12 mouse cellular contexts compared by ENCODE assay signal in genomic region chr11:114336839-114337484, GRCm38 (mm10).
DNase-seq lines count a peak whose midpoint lies in the region; ATAC-seq lines count a peak whose summit lies in the region.
"Had no signal": no experiment of that assay in that cellular context is flagged by ENCODE, and none has a peak within 500 bp of the region (broad histone marks: within the 10 kb centered on the region; RNA-seq: fewer than 3 reads in every experiment).

No protein-coding gene starts in this region.

- peaks cover 19% of the 10 kb centered on the region for H3K4me1 ChIP-seq in hindbrain, embryonic 10.5 days (replicated peaks)
- no peaks in the 10 kb centered on the region for H3K4me1 ChIP-seq in hindbrain, embryonic 11.5 days (replicated peaks; ENCODE audit: control insufficient read depth, insufficient read depth, low read length)
- H3K4me1 ChIP-seq in forebrain, embryonic 14.5 days (ENCODE audit: control insufficient read depth, insufficient read depth, low read length) = peaks cover 21% of the 10 kb centered on the region
- H3K4me1 ChIP-seq in liver, embryonic 11.5 days (replicated peaks; ENCODE audit: control insufficient read depth, insufficient read depth, low read length) = no peaks in the 10 kb centered on the region
- H3K4me1 ChIP-seq: heart, embryonic 15.5 days had no signal

- no peaks in the 10 kb centered on the region for H3K9me3 ChIP-seq in hindbrain, embryonic 10.5 days
- no peaks in the 10 kb centered on the region for H3K9me3 ChIP-seq in hindbrain, embryonic 11.5 days (ENCODE audit: control insufficient read depth, low read length)
- H3K9me3 ChIP-seq in forebrain, embryonic 14.5 days (replicated peaks; ENCODE audit: control insufficient read depth, low read length) = no peaks in the 10 kb centered on the region
- H3K9me3 ChIP-seq in liver, embryonic 11.5 days (ENCODE audit: control insufficient read depth, low read length) = no peaks in the 10 kb centered on the region
- H3K9me3 ChIP-seq: heart, embryonic 15.5 days had no signal

- H3K36me3 ChIP-seq in hindbrain, embryonic 10.5 days = no peaks in the 10 kb centered on the region
- no peaks in the 10 kb centered on the region for H3K36me3 ChIP-seq in hindbrain, embryonic 11.5 days (ENCODE audit: control insufficient read depth, insufficient read depth, low read length)
- no peaks in the 10 kb centered on the region for H3K36me3 ChIP-seq in forebrain, embryonic 14.5 days (ENCODE audit: control insufficient read depth, insufficient read depth, low read length)
- H3K36me3 ChIP-seq in liver, embryonic 11.5 days (ENCODE audit: control insufficient read depth, insufficient read depth, low read length) = no peaks in the 10 kb centered on the region
- H3K36me3 ChIP-seq: heart, embryonic 15.5 days had no signal

- ATAC-seq in hindbrain, embryonic 11.5 days (ENCODE audit: low FRiP score) = no peak
- peak; percentile 43 for ATAC-seq in forebrain, embryonic 14.5 days
- ATAC-seq in liver, embryonic 11.5 days (replicated peaks; ENCODE audit: low FRiP score) = no peak

- WGBS in hindbrain, embryonic 10.5 days = 66% methylated on average over 12 of the region's 12 CpGs
- 63% methylated on average over 12 of the region's 12 CpGs for WGBS in hindbrain, embryonic 11.5 days
- WGBS in forebrain, embryonic 14.5 days = 11% methylated on average over 12 of the region's 12 CpGs
- 82% methylated on average over 12 of the region's 12 CpGs for WGBS in liver, embryonic 11.5 days

- peak overlapping the region; percentile 45 for H3K27ac ChIP-seq in hindbrain, embryonic 10.5 days
- no peak overlapping the region for H3K27ac ChIP-seq in hindbrain, embryonic 11.5 days (ENCODE audit: low read depth, low read length)
- H3K27ac ChIP-seq in forebrain, embryonic 14.5 days (ENCODE audit: low read depth, low read length) = peak overlapping the region; percentile 64; the same call in 1 of the 2 replicates
- no peak overlapping the region for H3K27ac ChIP-seq in liver, embryonic 11.5 days (ENCODE audit: low read depth, low read length)
- H3K27ac ChIP-seq: heart, embryonic 15.5 days; left cerebral cortex, adult 2 months had no signal

- H3K9ac ChIP-seq in hindbrain, embryonic 11.5 days (ENCODE audit: low read depth, low read length) = no peak overlapping the region
- H3K9ac ChIP-seq in forebrain, embryonic 14.5 days (ENCODE audit: low read length) = no peak overlapping the region
- no peak overlapping the region for H3K9ac ChIP-seq in liver, embryonic 11.5 days (ENCODE audit: low read depth, low read length)
- H3K9ac ChIP-seq: heart, embryonic 15.5 days had no signal

- H3K27me3 ChIP-seq in hindbrain, embryonic 10.5 days (ENCODE audit: insufficient read depth, poor library complexity, severe bottlenecking) = no peaks in the 10 kb centered on the region
- no peaks in the 10 kb centered on the region for H3K27me3 ChIP-seq in hindbrain, embryonic 11.5 days (ENCODE audit: control insufficient read depth, insufficient read depth, low read length)
- no peaks in the 10 kb centered on the region for H3K27me3 ChIP-seq in forebrain, embryonic 14.5 days (replicated peaks; ENCODE audit: control insufficient read depth, insufficient read depth, low read length)
- 0 out of 2 replicates have a peak, but pooled peaks cover 2% of the 10 kb centered on the region for H3K27me3 ChIP-seq in liver, embryonic 11.5 days (replicated peaks; ENCODE audit: control insufficient read depth, insufficient read depth, low read length)
- H3K27me3 ChIP-seq: heart, embryonic 15.5 days had no signal

- H3K4me3 ChIP-seq in hindbrain, embryonic 10.5 days = no peak overlapping the region
- no peak overlapping the region for H3K4me3 ChIP-seq in hindbrain, embryonic 11.5 days (ENCODE audit: low read depth, low read length)
- H3K4me3 ChIP-seq in forebrain, embryonic 14.5 days (ENCODE audit: low read depth, low read length) = no peak overlapping the region
- H3K4me3 ChIP-seq in liver, embryonic 11.5 days (ENCODE audit: low read depth, low read length) = no peak overlapping the region
- H3K4me3 ChIP-seq: heart, embryonic 15.5 days; left cerebral cortex, adult 2 months had no signal

- H3K4me2 ChIP-seq in hindbrain, embryonic 11.5 days (replicated peaks; ENCODE audit: low read depth, low read length) = no peak overlapping the region
- no peak overlapping the region; the same call in 1 of the 2 replicates for H3K4me2 ChIP-seq in forebrain, embryonic 14.5 days (ENCODE audit: low read length)
- no peak overlapping the region for H3K4me2 ChIP-seq in liver, embryonic 11.5 days
- H3K4me2 ChIP-seq: heart, embryonic 15.5 days had no signal

- DNase-seq in hindbrain, embryonic 10.5 days (ENCODE audit: low spot score) = no peak
- DNase-seq in hindbrain, embryonic 11.5 days (ENCODE audit: low spot score) = no peak
- peak; percentile 16 for DNase-seq in brain, adult 2 months (ENCODE audit: low read depth, low spot score)
- DNase-seq in forebrain, embryonic 14.5 days (ENCODE audit: low spot score) = peak; percentile 70
- peak; percentile 6 for DNase-seq in lung, postnatal 36 days
- DNase-seq in testis, postnatal 10 days (ENCODE audit: low spot score) = no peak
- DNase-seq in T-cell, adult 2 months (ENCODE audit: low spot score) = no peak
- DNase-seq in liver, embryonic 11.5 days (ENCODE audit: low spot score) = no peak
- DNase-seq: adrenal gland, postnatal 36 days; B cell, adult 2 months had no signal

Comparison
In these comparisons a context has a peak if more than half of its experiments do, and no peak if none do; other contexts are left out.
1. H3K27ac ChIP-seq: peak in hindbrain, embryonic 10.5 days (single experiment) and forebrain, embryonic 14.5 days (single experiment); none in hindbrain, embryonic 11.5 days (single experiment) and liver, embryonic 11.5 days (single experiment).
2. DNase-seq: peak in brain, adult 2 months (single experiment), forebrain, embryonic 14.5 days (single experiment) and lung, postnatal 36 days (single experiment); none in hindbrain, embryonic 10.5 days (single experiment), hindbrain, embryonic 11.5 days (single experiment), testis, postnatal 10 days (single experiment), T-cell, adult 2 months (single experiment) and liver, embryonic 11.5 days (single experiment).